Mouse (Mus musculus) lung, postnatal 0 days (tissue): ENCODE measurements around the gene Gjb2. TPM values are rescaled to one million over a fixed set of nuclear protein-coding genes. Genes with fewer than 3 reads are reported as not detected.

Experiments
- ATAC-seq: fragments of 200-750 bp; cut with Nextera tagmentation; 2 replicates; pipeline ENCODE4 v1.8.0; 2017; ENCODE audit warnings: moderate library complexity
- DNase-seq: peaks from one replicate; pipeline ENCODE4 v3.0.0-alpha.2; 2016; ENCODE audit warnings: low spot score
- H3K27ac ChIP-seq: fragments of 300-500 bp; sonication (generic); 2 replicates; pipeline ENCODE4 v1.5.1; 2014; ENCODE audit warnings: antibody characterized with exemption, mild to moderate bottlenecking, low read length, mixed read lengths
- H3K27me3 ChIP-seq: fragments of 300-500 bp; sonication (generic); replicated peaks from 2 replicates; pipeline ENCODE4 v1.6.1; 2014; ENCODE audit warnings: low read length, mixed read lengths; ENCODE audit not compliant: insufficient read depth
- H3K36me3 ChIP-seq: fragments of 300-500 bp; sonication (generic); 2 replicates; pipeline ENCODE4 v1.6.1; 2014; ENCODE audit warnings: low read length, mixed read lengths; ENCODE audit not compliant: insufficient read depth
- H3K4me1 ChIP-seq: fragments of 300-500 bp; sonication (generic); 2 replicates; pipeline ENCODE4 v1.6.1; 2014; ENCODE audit warnings: antibody characterized with exemption, low read depth, low read length, mixed read lengths; ENCODE audit not compliant: insufficient read depth
- H3K4me2 ChIP-seq: fragments of 300-500 bp; sonication (generic); replicated peaks from 2 replicates; pipeline ENCODE4 v1.6.1; 2014; ENCODE audit warnings: low read depth, mild to moderate bottlenecking, low read length, moderate library complexity, mixed read lengths
- H3K4me3 ChIP-seq: fragments of 300-500 bp; sonication (generic); 2 replicates; pipeline ENCODE4 v1.5.1; 2014; ENCODE audit warnings: low read depth, low read length
- H3K9ac ChIP-seq: fragments of 300-500 bp; sonication (generic); replicated peaks from 2 replicates; pipeline ENCODE4 v1.6.1; 2014; ENCODE audit warnings: low read depth, mild to moderate bottlenecking
- H3K9me3 ChIP-seq: fragments of 300-500 bp; sonication (generic); 2 replicates; pipeline ENCODE4 v1.6.1; 2016; ENCODE audit warnings: low read length, mixed read lengths
- CTCF ChIP-seq: IDR thresholded peaks from 2 replicates; pipeline ENCODE4 v1.5.1; 2016; ENCODE audit warnings: antibody characterized with exemption, mild to moderate bottlenecking
- EP300 ChIP-seq: IDR thresholded peaks from 2 replicates; pipeline ENCODE4 v1.6.1; 2016; ENCODE audit warnings: antibody characterized with exemption, mild to moderate bottlenecking, control low read depth
- WGBS: fragments of 180-500 bp; shearing (Covaris S2); extraction: QIAGEN DNeasy Blood & Tissue Kit; methylation state at CpG from one replicate; pipeline ENCODE4 v1.1.7; 2014; 5-methylcytosine and 5-hydroxymethylcytosine counted together
- polyA plus RNA-seq: library from polyadenylated mRNA; unstranded; fragments of >200 nt; fragmentation: Nextera tagmentation; extraction: Ambion mirVana; gene quantifications from 2 replicates; pipeline ENCODE4 v1.2.1, GENCODE M21; 2015

Gene Gjb2
- polyA plus RNA-seq, 1 experiment from 2014 or later, result 1.4 TPM

GRCm38 (mm10) chr14:57103711-57104105 is 794 bp downstream of the Gjb2 start:
- no peaks in the 10 kb centered on the region for H3K36me3 ChIP-seq
- H3K27ac ChIP-seq, result no peak overlapping the region

GRCm38 (mm10) chr14:57103121-57103520 is 1.4 kb downstream of the Gjb2 start:
- 67% methylated on average over 6 of the region's 6 CpGs for WGBS
- no peak overlapping the region for H3K4me2 ChIP-seq

More at GRCm38 (mm10) chr14:57103711-57104105, 794 bp downstream of the Gjb2 start:
- ATAC-seq, result no peak; the same call in 1 of the 2 replicates
- WGBS, result 2% methylated on average over 22 of the region's 22 CpGs
- no peaks in the 10 kb centered on the region for H3K4me1 ChIP-seq
- no peaks in the 10 kb centered on the region for H3K9me3 ChIP-seq
- H3K27me3 ChIP-seq, result peaks cover 36% of the 10 kb centered on the region
- peak overlapping the region; percentile 30; the same call in 1 of the 2 replicates for H3K9ac ChIP-seq
- DNase-seq, result no peak
- H3K4me2 ChIP-seq, result peak overlapping the region; percentile 100
- no peak for TF ChIP-seq EP300
- TF ChIP-seq CTCF, result no peak
- H3K4me3 ChIP-seq, result peak overlapping the region; percentile 62

GRCm38 (mm10) chr14:57101623-57102022 is 2.9 kb downstream of the Gjb2 start:
- Histone ChIP-seq H3K36me3 (no peaks in the 10 kb centered on the region), H3K9ac (no peak overlapping the region), H3K4me3 (no peak overlapping the region), H3K9me3 (no peaks in the 10 kb centered on the region), H3K27ac (no peak overlapping the region), H3K4me2 (no peak overlapping the region), H3K27me3 (peaks cover 34% of the 10 kb centered on the region), H3K4me1 (no peaks in the 10 kb centered on the region)
- WGBS, result 63% methylated on average over 7 of the region's 7 CpGs
- ATAC-seq, result no peak
- TF ChIP-seq EP300 (no peak), CTCF (no peak)
- DNase-seq, result no peak

More at GRCm38 (mm10) chr14:57103121-57103520, 1.4 kb downstream of the Gjb2 start:
- DNase-seq (no peak), ATAC-seq (no peak)
- no peaks in the 10 kb centered on the region for H3K36me3 ChIP-seq
- H3K27me3 ChIP-seq, result peaks cover 36% of the 10 kb centered on the region
- H3K9ac ChIP-seq, result no peak overlapping the region
- H3K4me1 ChIP-seq, result no peaks in the 10 kb centered on the region
- TF ChIP-seq EP300 (no peak), CTCF (no peak)
- no peak overlapping the region for H3K27ac ChIP-seq
- no peak overlapping the region for H3K4me3 ChIP-seq
- no peaks in the 10 kb centered on the region for H3K9me3 ChIP-seq

GRCm38 (mm10) chr14:57095855-57096254 is 8.6 kb downstream of the Gjb2 start:
- WGBS, result 64% methylated on average over 4 of the region's 4 CpGs

GRCm38 (mm10) chr14:57093029-57093428 is 11.5 kb downstream of the Gjb2 start:
- Histone ChIP-seq H3K36me3 (no peaks in the 10 kb centered on the region), H3K9ac (no peak overlapping the region), H3K27ac (no peak overlapping the region), H3K4me2 (no peak overlapping the region), H3K27me3 (no peaks in the 10 kb centered on the region), H3K9me3 (no peaks in the 10 kb centered on the region), H3K4me3 (no peak overlapping the region), H3K4me1 (no peaks in the 10 kb centered on the region)
- WGBS, result 9% methylated on average over 7 of the region's 8 CpGs
- DNase-seq (peak; percentile 74), ATAC-seq (peak; percentile 53; the same call in 1 of the 2 replicates)
- TF ChIP-seq CTCF, result peak; percentile 78
- TF ChIP-seq EP300, result no peak

More at GRCm38 (mm10) chr14:57095855-57096254, 8.6 kb downstream of the Gjb2 start:
- Histone ChIP-seq H3K27me3 (no peaks in the 10 kb centered on the region), H3K9me3 (no peaks in the 10 kb centered on the region), H3K4me2 (no peak overlapping the region), H3K4me3 (no peak overlapping the region), H3K9ac (no peak overlapping the region), H3K36me3 (no peaks in the 10 kb centered on the region), H3K27ac (no peak overlapping the region), H3K4me1 (no peaks in the 10 kb centered on the region)
- no peak for DNase-seq
- no peak for ATAC-seq
- TF ChIP-seq EP300, result no peak
- TF ChIP-seq CTCF, result no peak

- Histone ChIP-seq H3K4me2 (no peak overlapping the region), H3K9ac (no peak overlapping the region), H3K4me1 (no peaks in the 10 kb centered on the region), H3K27me3 (no peaks in the 10 kb centered on the region), H3K4me3 (no peak overlapping the region), H3K27ac (no peak overlapping the region), H3K36me3 (no peaks in the 10 kb centered on the region), H3K9me3 (no peaks in the 10 kb centered on the region)
- ATAC-seq (no peak), DNase-seq (no peak)
- TF ChIP-seq EP300 (no peak), CTCF (no peak)
- 41% methylated on average over 2 of the region's 2 CpGs for WGBS
Observed at GRCm38 (mm10) chr14:57090001-57090400, 14.5 kb downstream of the Gjb2 start.

- no peaks in the 10 kb centered on the region for H3K9me3 ChIP-seq
- H3K36me3 ChIP-seq, result no peaks in the 10 kb centered on the region
- H3K27me3 ChIP-seq, result no peaks in the 10 kb centered on the region
- no peak overlapping the region for H3K27ac ChIP-seq
- TF ChIP-seq EP300 (no peak), CTCF (no peak)
- H3K4me1 ChIP-seq, result 0 out of 2 replicates have a peak, but pooled peaks cover 1% of the 10 kb centered on the region
- H3K4me3 ChIP-seq, result no peak overlapping the region
- H3K9ac ChIP-seq, result no peak overlapping the region
- H3K4me2 ChIP-seq, result no peak overlapping the region
- WGBS, result 84% methylated on average over 7 of the region's 7 CpGs
- ATAC-seq (no peak), DNase-seq (no peak)
Observed at GRCm38 (mm10) chr14:57089107-57089506, 15.4 kb downstream of the Gjb2 start.
